Mouse (Mus musculus): Measurements from ENCODE around the gene Pnn.

- TF ChIP-seq CTCF (IDR thresholded peaks at IDR 0.05; ENCODE audit: low read depth) (no peak), EP300 (IDR thresholded peaks at IDR 0.05; ENCODE audit: low read depth) (no peak)
These were observed 19.5 kb downstream of the Pnn start for GRCm38 (mm10) chr12:59086171-59086570.
